In genomic region chr17:46511059-46511710, GRCm38 (mm10) we compare ENCODE assay signal across 9 mouse cellular contexts. TPM values are rescaled to one million over a fixed set of nuclear protein-coding genes. Genes with fewer than 3 reads are reported as not detected.
DNase-seq lines count a peak whose midpoint lies in the region; ATAC-seq and TF ChIP-seq lines count a peak whose summit lies in the region.
"Had no signal": no experiment of that assay in that cellular context is flagged by ENCODE, and none has a peak within 500 bp of the region (broad histone marks: within the 10 kb centered on the region; RNA-seq: fewer than 3 reads in every experiment).

No protein-coding gene starts in this region.

- no peaks in the 10 kb centered on the region for H3K79me3 ChIP-seq in C2C12 (ENCODE audit: low read depth)

- H3K79me2 ChIP-seq in C2C12 (ENCODE audit: control insufficient read depth, insufficient read depth), result no peaks in the 10 kb centered on the region

- peak; percentile 51 for TF ChIP-seq CTCF in C2C12 (IDR thresholded peaks at IDR 0.05; ENCODE audit: control insufficient read depth, insufficient read depth, insufficient read length)

- no peak overlapping the region for H3ac ChIP-seq in C2C12 (ENCODE audit: control insufficient read depth, insufficient read length, low read depth)

- WGBS in heart, embryonic 15.5 days, result 50% methylated on average over 11 of the region's 11 CpGs
- WGBS in embryonic facial prominence, embryonic 15.5 days, result 44% methylated on average over 11 of the region's 11 CpGs
- 59% methylated on average over 11 of the region's 11 CpGs for WGBS in liver, embryonic 12.5 days (ENCODE audit: insufficient replicate concordance)

- no peaks in the 10 kb centered on the region for H3K27me3 ChIP-seq in heart, embryonic 15.5 days
- H3K27me3 ChIP-seq in C2C12 (ENCODE audit: control insufficient read depth, insufficient read depth, insufficient read length), result no peaks in the 10 kb centered on the region
- H3K27me3 ChIP-seq in embryonic facial prominence, embryonic 15.5 days, result no peaks in the 10 kb centered on the region
- H3K27me3 ChIP-seq in liver, embryonic 12.5 days (replicated peaks), result no peaks in the 10 kb centered on the region
- H3K27me3 ChIP-seq: Patski had no signal

- peak; percentile 27; the same call in 1 of the 2 replicates for ATAC-seq in heart, embryonic 15.5 days (replicated peaks; ENCODE audit: insufficient number of reproducible peaks, insufficient read depth, low FRiP score, low read depth)
- ATAC-seq in embryonic facial prominence, embryonic 15.5 days (ENCODE audit: insufficient number of reproducible peaks, low FRiP score, low TSS enrichment, low read depth), result peak; percentile 43; the same call in 1 of the 2 replicates
- 0 out of 2 replicates have a peak, but pooled peaks have one; percentile 10 for ATAC-seq in liver, embryonic 12.5 days
- ATAC-seq: Patski had no signal

- no peak for DNase-seq in heart, postnatal 25 days (ENCODE audit: low spot score)
- no peak for DNase-seq in ovary, postnatal 36 days (ENCODE audit: low spot score)
- DNase-seq in adrenal gland, postnatal 25 days, result no peak
- DNase-seq in spleen, postnatal 10 days (ENCODE audit: low spot score in 2 of 2), result no peak

- no peak overlapping the region for H3K4me3 ChIP-seq in heart, embryonic 15.5 days
- H3K4me3 ChIP-seq in C2C12 (ENCODE audit: insufficient read depth, poor library complexity, severe bottlenecking), result no peak overlapping the region
- no peak overlapping the region for H3K4me3 ChIP-seq in embryonic facial prominence, embryonic 15.5 days (replicated peaks)
- no peak overlapping the region for H3K4me3 ChIP-seq in liver, embryonic 12.5 days

- no peak overlapping the region for H3K27ac ChIP-seq in heart, embryonic 15.5 days
- no peak overlapping the region for H3K27ac ChIP-seq in embryonic facial prominence, embryonic 15.5 days (replicated peaks)
- no peak overlapping the region for H3K27ac ChIP-seq in liver, embryonic 12.5 days

- H3K9me3 ChIP-seq in heart, embryonic 15.5 days (replicated peaks), result no peaks in the 10 kb centered on the region
- no peaks in the 10 kb centered on the region for H3K9me3 ChIP-seq in embryonic facial prominence, embryonic 15.5 days (replicated peaks)
- no peaks in the 10 kb centered on the region for H3K9me3 ChIP-seq in liver, embryonic 12.5 days (replicated peaks)

- H3K9ac ChIP-seq in heart, embryonic 15.5 days, result no peak overlapping the region
- no peak overlapping the region for H3K9ac ChIP-seq in embryonic facial prominence, embryonic 15.5 days
- H3K9ac ChIP-seq in liver, embryonic 12.5 days, result no peak overlapping the region

- no peak overlapping the region for H3K4me2 ChIP-seq in heart, embryonic 15.5 days
- H3K4me2 ChIP-seq in embryonic facial prominence, embryonic 15.5 days (replicated peaks), result no peak overlapping the region
- no peak overlapping the region for H3K4me2 ChIP-seq in liver, embryonic 12.5 days

- no peaks in the 10 kb centered on the region for H3K36me3 ChIP-seq in heart, embryonic 15.5 days
- no peaks in the 10 kb centered on the region for H3K36me3 ChIP-seq in C2C12 (ENCODE audit: control insufficient read depth, insufficient read depth)
- no peaks in the 10 kb centered on the region for H3K36me3 ChIP-seq in embryonic facial prominence, embryonic 15.5 days
- no peaks in the 10 kb centered on the region for H3K36me3 ChIP-seq in liver, embryonic 12.5 days

- H3K4me1 ChIP-seq in heart, embryonic 15.5 days (replicated peaks), result no peaks in the 10 kb centered on the region
- no peaks in the 10 kb centered on the region for H3K4me1 ChIP-seq in embryonic facial prominence, embryonic 15.5 days
- H3K4me1 ChIP-seq in liver, embryonic 12.5 days, result no peaks in the 10 kb centered on the region

- intact Hi-C loops in heart, postnatal 25 days (cut with DNase I), result loop anchor here (1.0 to 5.0 kb wide), 2 partner anchors 75 to 244 kb away; no protein-coding TSS in a partner anchor

TF ChIP-seq in C2C12, 6 proteins besides CTCF, POLR2A, EP300 and RAD21:
- no peak for TF ChIP-seq CEBPB (IDR thresholded peaks at IDR 0.05; ENCODE audit: low read depth)
- no peak for TF ChIP-seq MAX (IDR thresholded peaks at IDR 0.05)
- TF ChIP-seq MYOD1 (IDR thresholded peaks at IDR 0.05; ENCODE audit: control insufficient read depth, insufficient read length, low read depth), result no peak
- no peak for TF ChIP-seq MYOG (IDR thresholded peaks at IDR 0.05; ENCODE audit: control insufficient read depth, extremely low read depth, insufficient read length)
- TF ChIP-seq FOSL1 (IDR thresholded peaks at IDR 0.05; ENCODE audit: insufficient read depth, low read length, poor library complexity, severe bottlenecking), result no peak
- no peak for TF ChIP-seq USF1 (IDR thresholded peaks at IDR 0.05; ENCODE audit: low read depth)

RNA-seq across cellular contexts. Expression of gene Dnph1, which starts 14.7 kb away (rescaled TPM):
- 23.1 and 27.6 TPM in 2 replicates for polyA plus RNA-seq in heart, embryonic 15.5 days (2015; fragmentation: Nextera tagmentation; extraction: Ambion mirVana)
- total RNA-seq in heart, postnatal 25 days (2021), result 1 to 10 TPM; 1.1 to 2.4 TPM
- polyA plus RNA-seq in C2C12 (2012; fragmentation: generic; extraction: Trizol), result 68.0 TPM
- 40.4 and 41.0 TPM in 2 replicates for polyA plus RNA-seq in embryonic facial prominence, embryonic 15.5 days (2015; fragmentation: Nextera tagmentation; extraction: Ambion mirVana)
- 38.5 and 39.3 TPM in 2 replicates for polyA plus RNA-seq in liver, embryonic 12.5 days (2016; fragmentation: Nextera tagmentation; extraction: Ambion mirVana)
- total RNA-seq in adrenal gland, postnatal 25 days (2021), result 5.3 and 8.4 TPM in 2 replicates

RNA-seq across cellular contexts. Expression of gene Ttbk1, which starts 23.7 kb away (rescaled TPM):
- polyA plus RNA-seq in heart, embryonic 15.5 days (2015; fragmentation: Nextera tagmentation; extraction: Ambion mirVana), result 0.05 and 0.29 TPM in 2 replicates
- total RNA-seq in heart, postnatal 25 days (2021), result under 1 TPM; 0.20 to 0.34 TPM
- 0.01 TPM for polyA plus RNA-seq in C2C12 (2012; fragmentation: generic; extraction: Trizol)
- 0.15 and 0.18 TPM in 2 replicates for polyA plus RNA-seq in embryonic facial prominence, embryonic 15.5 days (2015; fragmentation: Nextera tagmentation; extraction: Ambion mirVana)
- 0.02 and 0.11 TPM in 2 replicates for polyA plus RNA-seq in liver, embryonic 12.5 days (2016; fragmentation: Nextera tagmentation; extraction: Ambion mirVana)
- 0.52 and 0.55 TPM in 2 replicates for total RNA-seq in adrenal gland, postnatal 25 days (2021)

RNA-seq across cellular contexts. Expression of gene Cul9, which starts 35.0 kb away (rescaled TPM):
- polyA plus RNA-seq in heart, embryonic 15.5 days (2015; fragmentation: Nextera tagmentation; extraction: Ambion mirVana), result 4.6 and 5.5 TPM in 2 replicates
- 10 to 100 TPM; 19.4 to 19.5 TPM for total RNA-seq in heart, postnatal 25 days (2021)
- 0.60 TPM for polyA plus RNA-seq in C2C12 (2012; fragmentation: generic; extraction: Trizol)
- polyA plus RNA-seq in embryonic facial prominence, embryonic 15.5 days (2015; fragmentation: Nextera tagmentation; extraction: Ambion mirVana), result 7.1 and 10.6 TPM in 2 replicates
- polyA plus RNA-seq in liver, embryonic 12.5 days (2016; fragmentation: Nextera tagmentation; extraction: Ambion mirVana), result 0.69 and 0.93 TPM in 2 replicates
- total RNA-seq in adrenal gland, postnatal 25 days (2021), result 21.1 and 32.5 TPM in 2 replicates

RNA-seq across cellular contexts. Expression of gene Srf, which starts 44.8 kb away (rescaled TPM):
- polyA plus RNA-seq in heart, embryonic 15.5 days (2015; fragmentation: Nextera tagmentation; extraction: Ambion mirVana), result 8.7 and 14.6 TPM in 2 replicates
- total RNA-seq in heart, postnatal 25 days (2021), result 10 to 100 TPM; 98.7 to 99.3 TPM
- polyA plus RNA-seq in C2C12 (2012; fragmentation: generic; extraction: Trizol), result 101 TPM
- 8.6 and 8.8 TPM in 2 replicates for polyA plus RNA-seq in embryonic facial prominence, embryonic 15.5 days (2015; fragmentation: Nextera tagmentation; extraction: Ambion mirVana)
- 6.6 and 6.8 TPM in 2 replicates for polyA plus RNA-seq in liver, embryonic 12.5 days (2016; fragmentation: Nextera tagmentation; extraction: Ambion mirVana)
- 37.1 and 47.1 TPM in 2 replicates for total RNA-seq in adrenal gland, postnatal 25 days (2021)
